Mouse (Mus musculus): Measurements from ENCODE around the gene Slc48a1. TPM values are rescaled to one million over a fixed set of nuclear protein-coding genes. Genes with fewer than 3 reads are reported as not detected.

The Slc48a1 gene
- polyA plus RNA-seq, 1 experiment from 2014 or later, result 45.1 TPM

DNA sequence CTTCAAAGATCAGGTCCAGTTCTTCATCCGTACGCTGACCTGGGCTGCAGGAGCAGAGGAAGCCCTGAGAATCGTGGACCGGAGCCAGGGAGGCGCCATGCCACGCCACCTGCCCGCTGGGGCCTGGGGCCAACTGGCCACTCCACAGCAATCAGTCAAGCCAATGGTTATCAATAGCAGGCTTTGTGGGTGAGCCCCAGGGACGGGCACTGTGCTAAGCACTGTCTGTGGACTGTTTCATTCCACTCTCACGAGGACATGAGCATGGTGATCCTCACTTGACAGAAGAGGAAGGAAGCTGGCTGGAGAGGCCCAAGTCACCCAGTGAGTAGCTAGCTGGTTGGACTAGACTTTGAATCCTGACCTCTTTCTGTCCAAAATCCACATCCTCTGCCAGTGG lies 18.3 kb upstream of the Slc48a1 start:
- no peaks in the 10 kb centered on the region for H3K9me3 ChIP-seq (replicated peaks; ENCODE audit: control insufficient read depth, low read length)
- H3K36me3 ChIP-seq (ENCODE audit: control insufficient read depth, insufficient read depth, low read length), result peaks cover 3% of the 10 kb centered on the region; the same call in 1 of the 2 replicates
- ATAC-seq (replicated peaks; ENCODE audit: insufficient number of reproducible peaks, low FRiP score, low TSS enrichment), result no peak
- peaks cover 12% of the 10 kb centered on the region for H3K4me1 ChIP-seq (ENCODE audit: control insufficient read depth, insufficient read depth, low read length)
- H3K27me3 ChIP-seq (ENCODE audit: control insufficient read depth, insufficient read depth, low read length), result 0 out of 2 replicates have a peak, but pooled peaks cover 6% of the 10 kb centered on the region
- H3K4me2 ChIP-seq, result no peak overlapping the region
- no peak overlapping the region for H3K4me3 ChIP-seq (ENCODE audit: low read depth, low read length)
- WGBS (ENCODE audit: insufficient replicate concordance), result 91% methylated on average over 9 of the region's 9 CpGs
- H3K9ac ChIP-seq (ENCODE audit: low read depth, low read length), result no peak overlapping the region
- no peak overlapping the region for H3K27ac ChIP-seq (ENCODE audit: low read depth, low read length)

DNA sequence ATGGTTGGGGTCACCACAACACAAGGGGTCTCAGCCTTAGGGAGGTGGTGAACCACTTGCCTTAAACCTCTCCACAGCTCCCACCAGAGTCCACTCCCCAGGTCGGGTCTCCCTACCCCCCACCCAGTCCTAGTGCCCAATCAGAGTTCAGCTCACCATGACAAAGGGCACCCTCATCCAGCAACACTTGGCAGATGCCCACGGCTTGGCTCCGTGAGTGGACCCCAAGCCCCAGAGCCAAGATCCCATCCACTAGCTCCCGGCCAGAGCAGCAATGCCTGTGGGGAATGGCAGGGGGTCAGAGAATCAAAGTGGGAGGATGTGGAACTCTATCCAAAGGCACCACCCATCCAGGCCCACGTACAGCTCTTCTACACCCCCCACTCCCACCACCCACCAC lies 17.4 kb upstream of the Slc48a1 start:
- Histone ChIP-seq H3K36me3 (ENCODE audit: control insufficient read depth, insufficient read depth, low read length) (peaks cover 3% of the 10 kb centered on the region; the same call in 1 of the 2 replicates), H3K27me3 (ENCODE audit: control insufficient read depth, insufficient read depth, low read length) (peaks cover 9% of the 10 kb centered on the region; the same call in 1 of the 2 replicates), H3K9ac (ENCODE audit: low read depth, low read length) (no peak overlapping the region)

DNA sequence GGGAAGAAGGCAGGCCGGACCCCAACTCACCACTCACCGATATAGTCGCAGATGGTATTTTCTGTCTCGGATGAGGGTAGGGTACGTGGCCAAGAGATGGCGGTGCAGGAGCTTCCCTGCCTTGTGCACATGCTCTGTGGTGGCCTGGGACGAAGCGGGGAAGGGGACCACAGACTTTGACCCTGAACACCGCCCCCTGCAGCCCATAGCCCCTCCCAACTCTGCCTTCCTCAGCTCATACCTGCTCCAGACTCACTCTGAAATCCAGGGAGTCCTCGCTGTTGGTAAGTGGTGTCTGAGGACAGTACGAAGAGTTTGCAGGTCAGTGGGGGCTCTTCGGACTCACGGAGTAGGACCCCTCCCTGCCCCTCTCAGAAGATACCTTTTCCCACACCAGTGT lies 16.9 kb upstream of the Slc48a1 start:
- 39% methylated on average over 13 of the region's 13 CpGs for WGBS (ENCODE audit: insufficient replicate concordance)
- no peak overlapping the region for H3K9ac ChIP-seq (ENCODE audit: low read depth, low read length)
- ATAC-seq (replicated peaks; ENCODE audit: insufficient number of reproducible peaks, low FRiP score, low TSS enrichment), result no peak
- peaks cover 12% of the 10 kb centered on the region for H3K27me3 ChIP-seq (ENCODE audit: control insufficient read depth, insufficient read depth, low read length)
- H3K4me1 ChIP-seq (ENCODE audit: control insufficient read depth, insufficient read depth, low read length), result peaks cover 12% of the 10 kb centered on the region
- peaks cover 3% of the 10 kb centered on the region; the same call in 1 of the 2 replicates for H3K36me3 ChIP-seq (ENCODE audit: control insufficient read depth, insufficient read depth, low read length)
- no peaks in the 10 kb centered on the region for H3K9me3 ChIP-seq (replicated peaks; ENCODE audit: control insufficient read depth, low read length)
- H3K4me3 ChIP-seq (ENCODE audit: low read depth, low read length), result no peak overlapping the region
- H3K27ac ChIP-seq (ENCODE audit: low read depth, low read length), result no peak overlapping the region
- H3K4me2 ChIP-seq, result no peak overlapping the region

More for the DNA sequence above, 17.4 kb upstream of the Slc48a1 start:
- WGBS (ENCODE audit: insufficient replicate concordance), result 65% methylated on average over 5 of the region's 5 CpGs
- Histone ChIP-seq H3K4me1 (ENCODE audit: control insufficient read depth, insufficient read depth, low read length) (peaks cover 9% of the 10 kb centered on the region; the same call in 1 of the 2 replicates), H3K4me3 (ENCODE audit: low read depth, low read length) (no peak overlapping the region), H3K9me3 (replicated peaks; ENCODE audit: control insufficient read depth, low read length) (no peaks in the 10 kb centered on the region), H3K27ac (ENCODE audit: low read depth, low read length) (no peak overlapping the region), H3K4me2 (no peak overlapping the region)
- ATAC-seq (replicated peaks; ENCODE audit: insufficient number of reproducible peaks, low FRiP score, low TSS enrichment), result no peak

DNA sequence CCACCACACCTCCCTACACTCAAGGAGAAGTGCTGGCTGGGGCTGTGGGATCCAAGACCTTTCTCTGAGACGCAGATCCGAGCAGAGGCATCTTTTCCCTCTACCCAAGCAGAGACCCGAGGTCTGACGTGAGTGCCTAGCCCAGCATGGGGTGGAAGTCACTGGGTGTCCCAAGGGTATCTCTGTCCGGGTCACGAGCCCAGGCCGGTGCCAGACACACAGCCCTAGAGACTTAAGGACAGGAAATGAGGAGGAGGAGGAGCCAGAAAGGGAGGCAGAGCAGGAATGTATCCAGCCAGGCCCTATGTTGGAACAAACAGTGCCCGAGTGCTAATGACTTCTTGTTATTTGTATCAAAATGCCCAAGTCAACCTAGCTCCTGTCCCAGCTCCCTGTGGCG lies 15.6 kb upstream of the Slc48a1 start:
- Histone ChIP-seq H3K27me3 (ENCODE audit: control insufficient read depth, insufficient read depth, low read length) (peaks cover 23% of the 10 kb centered on the region), H3K9ac (ENCODE audit: low read depth, low read length) (no peak overlapping the region), H3K36me3 (ENCODE audit: control insufficient read depth, insufficient read depth, low read length) (peaks cover 3% of the 10 kb centered on the region; the same call in 1 of the 2 replicates), H3K27ac (ENCODE audit: low read depth, low read length) (no peak overlapping the region), H3K4me3 (ENCODE audit: low read depth, low read length) (no peak overlapping the region), H3K4me1 (ENCODE audit: control insufficient read depth, insufficient read depth, low read length) (peaks cover 24% of the 10 kb centered on the region), H3K4me2 (no peak overlapping the region; the same call in 1 of the 2 replicates), H3K9me3 (replicated peaks; ENCODE audit: control insufficient read depth, low read length) (no peaks in the 10 kb centered on the region)
- WGBS (ENCODE audit: insufficient replicate concordance), result 49% methylated on average over 9 of the region's 9 CpGs
- ATAC-seq (replicated peaks; ENCODE audit: insufficient number of reproducible peaks, low FRiP score, low TSS enrichment), result no peak

DNA sequence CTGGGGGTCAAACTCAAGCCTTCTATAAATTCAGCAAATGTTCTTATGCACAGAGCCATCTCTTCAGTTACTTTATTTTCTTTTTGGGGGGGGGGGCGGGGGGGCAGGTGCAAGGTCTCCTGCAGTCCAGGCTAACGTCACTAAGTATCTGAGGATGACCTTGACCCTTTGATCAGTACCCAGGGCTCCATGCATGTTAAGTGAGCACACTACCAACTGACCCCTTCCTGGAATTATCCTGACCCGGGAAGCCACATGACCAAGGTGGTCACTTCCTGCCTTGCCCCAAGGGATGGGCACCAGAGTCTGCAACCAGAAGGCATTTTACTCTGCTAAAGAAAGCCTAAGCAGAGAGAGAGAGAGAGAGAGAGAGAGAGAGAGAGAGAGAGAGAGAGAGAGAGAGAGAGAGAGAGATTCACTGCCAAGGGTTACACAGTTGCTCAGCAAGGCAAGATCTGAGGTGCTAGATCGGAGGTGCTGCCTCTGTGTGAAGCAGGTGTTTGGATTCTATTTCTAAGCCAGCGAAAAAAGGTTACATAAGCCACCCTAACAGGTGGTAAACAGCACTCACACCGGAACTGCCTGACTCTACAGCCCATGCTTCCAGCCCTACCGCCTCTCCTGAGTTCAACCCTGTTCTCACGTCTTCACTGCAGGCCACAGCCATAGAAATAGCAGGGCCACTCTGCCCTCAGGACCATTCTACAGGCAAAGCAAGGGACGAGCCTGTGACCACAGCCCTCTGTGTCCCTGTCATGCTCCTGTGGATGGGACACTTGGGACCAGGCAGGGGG lies 14.9 kb upstream of the Slc48a1 start:
- H3K9me3 ChIP-seq (replicated peaks; ENCODE audit: control insufficient read depth, low read length), result no peaks in the 10 kb centered on the region
- no peak overlapping the region for H3K27ac ChIP-seq (ENCODE audit: low read depth, low read length)
- no peak for ATAC-seq (replicated peaks; ENCODE audit: insufficient number of reproducible peaks, low FRiP score, low TSS enrichment)
- no peak overlapping the region for H3K4me3 ChIP-seq (ENCODE audit: low read depth, low read length)
- H3K4me1 ChIP-seq (ENCODE audit: control insufficient read depth, insufficient read depth, low read length), result peaks cover 24% of the 10 kb centered on the region
- H3K4me2 ChIP-seq, result no peak overlapping the region
- no peak overlapping the region for H3K9ac ChIP-seq (ENCODE audit: low read depth, low read length)
- 56% methylated on average over 9 of the region's 9 CpGs for WGBS (ENCODE audit: insufficient replicate concordance)
- peaks cover 3% of the 10 kb centered on the region; the same call in 1 of the 2 replicates for H3K36me3 ChIP-seq (ENCODE audit: control insufficient read depth, insufficient read depth, low read length)
- H3K27me3 ChIP-seq (ENCODE audit: control insufficient read depth, insufficient read depth, low read length), result peaks cover 23% of the 10 kb centered on the region

DNA sequence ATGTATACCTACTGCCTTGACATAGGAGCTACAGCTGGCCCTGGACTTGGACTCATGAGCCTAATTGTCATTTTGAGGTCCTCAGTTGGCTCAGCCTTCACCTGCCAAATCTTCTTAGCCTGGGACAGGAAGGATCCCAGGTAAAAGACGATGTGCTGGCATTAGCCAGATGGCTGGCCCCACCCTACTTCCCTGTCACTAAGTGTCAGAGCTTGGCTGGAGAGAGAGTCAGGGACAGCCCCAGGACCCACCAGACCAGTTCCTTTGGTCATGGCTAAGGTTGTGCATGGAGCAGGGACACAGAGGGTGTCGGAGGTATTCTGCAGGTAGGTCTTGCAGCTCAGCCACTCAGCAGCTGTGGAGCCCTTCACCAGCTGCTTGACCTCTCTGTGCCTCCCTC lies 13.8 kb upstream of the Slc48a1 start:
- 65% methylated on average over 2 of the region's 2 CpGs for WGBS (ENCODE audit: insufficient replicate concordance)
- no peak overlapping the region for H3K4me3 ChIP-seq (ENCODE audit: low read depth, low read length)
- H3K4me1 ChIP-seq (ENCODE audit: control insufficient read depth, insufficient read depth, low read length), result peaks cover 26% of the 10 kb centered on the region
- H3K9me3 ChIP-seq (replicated peaks; ENCODE audit: control insufficient read depth, low read length), result no peaks in the 10 kb centered on the region
- H3K27me3 ChIP-seq (ENCODE audit: control insufficient read depth, insufficient read depth, low read length), result peaks cover 23% of the 10 kb centered on the region
- H3K27ac ChIP-seq (ENCODE audit: low read depth, low read length), result no peak overlapping the region
- no peak for ATAC-seq (replicated peaks; ENCODE audit: insufficient number of reproducible peaks, low FRiP score, low TSS enrichment)
- H3K9ac ChIP-seq (ENCODE audit: low read depth, low read length), result no peak overlapping the region
- H3K36me3 ChIP-seq (ENCODE audit: control insufficient read depth, insufficient read depth, low read length), result peaks cover 3% of the 10 kb centered on the region; the same call in 1 of the 2 replicates
- no peak overlapping the region for H3K4me2 ChIP-seq

DNA sequence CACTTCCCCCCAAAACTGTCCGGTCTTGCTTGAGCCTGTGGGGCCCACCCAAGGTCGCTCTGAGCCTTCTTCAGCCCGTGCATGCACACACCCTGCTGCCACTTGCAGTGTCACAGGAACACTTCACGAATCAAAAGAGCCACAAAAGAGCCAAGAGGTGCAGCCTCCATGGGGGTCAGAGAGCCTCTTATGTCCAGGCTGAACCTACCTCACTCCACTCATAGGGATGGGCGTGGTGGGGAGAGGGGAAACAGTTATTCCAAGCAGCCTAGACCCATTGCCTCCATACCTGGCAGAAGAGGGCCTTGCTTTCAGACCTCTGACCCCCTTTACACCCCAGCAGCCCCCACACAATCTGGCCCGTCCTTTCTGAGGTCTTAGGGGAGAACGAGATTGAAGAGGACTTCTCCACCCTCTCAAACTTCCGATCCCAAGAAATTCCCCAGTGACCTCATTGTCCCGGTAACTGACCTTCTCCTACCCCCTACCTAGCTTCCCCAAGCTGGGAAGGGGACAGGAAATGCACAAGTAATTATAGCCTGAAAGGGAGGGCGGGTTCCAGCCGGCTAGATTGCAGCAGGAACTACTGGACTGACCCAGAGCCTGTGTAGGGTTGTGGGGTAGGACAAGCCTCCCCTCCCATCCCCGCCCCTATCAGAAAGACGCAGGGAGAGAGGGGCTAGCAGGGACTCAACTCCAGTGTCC lies 13.1 kb upstream of the Slc48a1 start:
- Histone ChIP-seq H3K4me3 (ENCODE audit: low read depth, low read length) (peak overlapping the region; percentile 48), H3K4me2 (peak overlapping the region; percentile 84), H3K4me1 (ENCODE audit: control insufficient read depth, insufficient read depth, low read length) (peaks cover 26% of the 10 kb centered on the region), H3K27ac (ENCODE audit: low read depth, low read length) (no peak overlapping the region), H3K9ac (ENCODE audit: low read depth, low read length) (0 out of 2 replicates have a peak overlapping the region, but pooled peaks have one; percentile 16), H3K27me3 (ENCODE audit: control insufficient read depth, insufficient read depth, low read length) (peaks cover 24% of the 10 kb centered on the region), H3K9me3 (replicated peaks; ENCODE audit: control insufficient read depth, low read length) (no peaks in the 10 kb centered on the region), H3K36me3 (ENCODE audit: control insufficient read depth, insufficient read depth, low read length) (no peaks in the 10 kb centered on the region; the same call in 1 of the 2 replicates)
- no peak for ATAC-seq (replicated peaks; ENCODE audit: insufficient number of reproducible peaks, low FRiP score, low TSS enrichment)
- WGBS (ENCODE audit: insufficient replicate concordance), result 38% methylated on average over 13 of the region's 13 CpGs

DNA sequence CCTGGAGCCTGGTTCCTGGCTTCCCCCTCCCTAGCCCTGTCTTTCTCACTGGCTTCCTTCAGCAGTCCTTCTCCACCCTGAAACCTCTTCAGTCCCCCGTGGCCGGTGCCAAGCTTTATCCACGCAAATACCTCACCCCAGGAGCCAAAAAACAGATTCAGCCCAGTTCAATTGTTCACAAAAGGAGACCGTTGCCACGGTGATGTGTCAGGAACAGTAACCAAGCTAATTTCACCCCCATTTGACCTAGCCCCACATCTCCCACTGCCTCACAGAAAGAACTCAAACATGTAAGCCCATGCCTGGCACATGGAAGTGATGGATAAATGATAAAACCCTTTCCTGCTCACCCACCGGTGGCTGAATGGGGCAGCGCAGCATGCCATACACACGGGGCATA lies 12.1 kb upstream of the Slc48a1 start:
- H3K9ac ChIP-seq (ENCODE audit: low read depth, low read length), result peak overlapping the region; percentile 73
- no peaks in the 10 kb centered on the region for H3K9me3 ChIP-seq (replicated peaks; ENCODE audit: control insufficient read depth, low read length)
- H3K4me2 ChIP-seq, result peak overlapping the region; percentile 84
- 30% methylated on average over 8 of the region's 8 CpGs for WGBS (ENCODE audit: insufficient replicate concordance)
- H3K4me3 ChIP-seq (ENCODE audit: low read depth, low read length), result peak overlapping the region; percentile 48
- H3K27ac ChIP-seq (ENCODE audit: low read depth, low read length), result no peak overlapping the region
- no peak for ATAC-seq (replicated peaks; ENCODE audit: insufficient number of reproducible peaks, low FRiP score, low TSS enrichment)
- no peaks in the 10 kb centered on the region for H3K36me3 ChIP-seq (ENCODE audit: control insufficient read depth, insufficient read depth, low read length)
- H3K27me3 ChIP-seq (ENCODE audit: control insufficient read depth, insufficient read depth, low read length), result peaks cover 22% of the 10 kb centered on the region
- H3K4me1 ChIP-seq (ENCODE audit: control insufficient read depth, insufficient read depth, low read length), result peaks cover 26% of the 10 kb centered on the region

Data from heart, embryonic 11.5 days (tissue).